Mouse (Mus musculus) neural tube, embryonic 14.5 days (tissue): ENCODE results near the gene Trim17. TPM values are rescaled to one million over a fixed set of nuclear protein-coding genes. Genes with fewer than 3 reads are reported as not detected.

Experiments
- ATAC-seq: fragments of 200-750 bp; cut with Nextera tagmentation; 2 replicates; pipeline ENCODE4 v1.8.0; 2017; ENCODE audit warnings: low read depth, mild to moderate bottlenecking, moderate TSS enrichment, moderate library complexity
- H3K27ac ChIP-seq: fragments of 300-500 bp; sonication (generic); 2 replicates; pipeline ENCODE4 v1.5.1; 2014; ENCODE audit warnings: low read depth, mild to moderate bottlenecking, control low read depth, low read length, moderate library complexity, mixed read lengths
- H3K27me3 ChIP-seq: fragments of 300-500 bp; sonication (generic); 2 replicates; pipeline ENCODE4 v1.6.1; 2014; ENCODE audit warnings: low read length; ENCODE audit not compliant: control insufficient read depth, insufficient read depth
- H3K36me3 ChIP-seq: fragments of 300-500 bp; sonication (generic); 2 replicates; pipeline ENCODE4 v1.6.1; 2014; ENCODE audit warnings: low read length, mixed read lengths; ENCODE audit not compliant: control insufficient read depth, insufficient read depth
- H3K4me1 ChIP-seq: fragments of 300-500 bp; sonication (generic); 2 replicates; pipeline ENCODE4 v1.6.1; 2014; ENCODE audit warnings: low read length; ENCODE audit not compliant: control insufficient read depth, insufficient read depth
- H3K4me2 ChIP-seq: fragments of 300-500 bp; sonication (generic); 2 replicates; pipeline ENCODE4 v1.6.1; 2014; ENCODE audit warnings: mild to moderate bottlenecking, low read depth, low read length, control low read depth
- H3K4me3 ChIP-seq: fragments of 300-500 bp; sonication (generic); 2 replicates; pipeline ENCODE4 v1.5.1; 2014; ENCODE audit warnings: low read depth, low read length, control low read depth, mixed read lengths
- H3K9ac ChIP-seq: fragments of 300-500 bp; sonication (generic); replicated peaks from 2 replicates; pipeline ENCODE4 v1.6.1; 2014; ENCODE audit warnings: low read depth, mild to moderate bottlenecking, control low read depth, low read length, mixed read lengths
- H3K9me3 ChIP-seq: fragments of 300-500 bp; sonication (generic); 2 replicates; pipeline ENCODE4 v1.6.1; 2016; ENCODE audit warnings: low read length; ENCODE audit not compliant: control insufficient read depth
- WGBS: fragments of 180-500 bp; shearing (Covaris S2); extraction: QIAGEN DNeasy Blood & Tissue Kit; methylation state at CpG from one replicate; pipeline ENCODE4 v1.1.7; 2014; 5-methylcytosine and 5-hydroxymethylcytosine counted together
- polyA plus RNA-seq: library from polyadenylated mRNA; unstranded; fragments of >200 nt; fragmentation: Nextera tagmentation; extraction: Ambion mirVana; gene quantifications from 2 replicates; pipeline ENCODE4 v1.2.1, GENCODE M21; 2014

The Trim17 gene
- 0.80 and 1.5 TPM in 2 replicates for polyA plus RNA-seq

- WGBS, result under 1% methylated on average over 49 of the region's 49 CpGs
- peak within 1 kb of the TSS; percentile 96 for H3K9ac ChIP-seq
- no peaks in the 10 kb centered on the region for H3K36me3 ChIP-seq
- H3K4me2 ChIP-seq, result peak within 1 kb of the TSS; percentile 84
- H3K4me1 ChIP-seq, result peaks cover 38% of the 10 kb centered on the region
- peak within 1 kb of the TSS; percentile 100 for H3K27ac ChIP-seq
- H3K9me3 ChIP-seq, result no peaks in the 10 kb centered on the region
- H3K27me3 ChIP-seq, result no peaks in the 10 kb centered on the region
- ATAC-seq, result peak; percentile 90
- H3K4me3 ChIP-seq, result peak within 1 kb of the TSS; percentile 83
These were observed at the start of gene Trim17, which contains the start of gene Hist3h2a for GRCm38 (mm10) chr11:58954420-58955142. Trim17 (plus strand) TSS chr11:58954685. Hist3h2a (plus strand) TSS chr11:58954685.

GRCm38 (mm10) chr11:58904838-58905237 is 49.6 kb upstream of the Trim17 start:
- H3K4me2 ChIP-seq, result no peak overlapping the region; the same call in 1 of the 2 replicates
- no peak for ATAC-seq
- no peaks in the 10 kb centered on the region for H3K27me3 ChIP-seq
- H3K9ac ChIP-seq, result no peak overlapping the region
- H3K27ac ChIP-seq, result no peak overlapping the region
- H3K4me3 ChIP-seq, result no peak overlapping the region
- 50% methylated on average over 6 of the region's 6 CpGs for WGBS
- peaks cover 6% of the 10 kb centered on the region; the same call in 1 of the 2 replicates for H3K4me1 ChIP-seq
- H3K9me3 ChIP-seq, result no peaks in the 10 kb centered on the region
- H3K36me3 ChIP-seq, result peaks cover 9% of the 10 kb centered on the region

- Histone ChIP-seq H3K27me3 (no peaks in the 10 kb centered on the region), H3K36me3 (no peaks in the 10 kb centered on the region), H3K9ac (no peak overlapping the region), H3K27ac (no peak overlapping the region), H3K9me3 (no peaks in the 10 kb centered on the region), H3K4me1 (no peaks in the 10 kb centered on the region), H3K4me3 (no peak overlapping the region), H3K4me2 (no peak overlapping the region; the same call in 1 of the 2 replicates)
- ATAC-seq, result no peak
- WGBS, result 68% methylated on average over 1 of the region's 1 CpGs
These were observed 40.7 kb upstream of the Trim17 start for GRCm38 (mm10) chr11:58913776-58914175.

GRCm38 (mm10) chr11:58914461-58915028 is 39.9 kb upstream of the Trim17 start:
- no peaks in the 10 kb centered on the region for H3K27me3 ChIP-seq
- peak overlapping the region; percentile 42; the same call in 1 of the 2 replicates for H3K9ac ChIP-seq
- ATAC-seq, result no peak; the same call in 1 of the 2 replicates
- no peaks in the 10 kb centered on the region for H3K9me3 ChIP-seq
- no peaks in the 10 kb centered on the region for H3K36me3 ChIP-seq
- H3K27ac ChIP-seq, result no peak overlapping the region
- peak overlapping the region; percentile 17; the same call in 1 of the 2 replicates for H3K4me3 ChIP-seq
- no peaks in the 10 kb centered on the region for H3K4me1 ChIP-seq
- H3K4me2 ChIP-seq, result peak overlapping the region; percentile 49
- 23% methylated on average over 17 of the region's 17 CpGs for WGBS

- Histone ChIP-seq H3K4me3 (no peak overlapping the region), H3K27ac (no peak overlapping the region), H3K36me3 (no peaks in the 10 kb centered on the region), H3K4me1 (no peaks in the 10 kb centered on the region), H3K4me2 (no peak overlapping the region), H3K27me3 (no peaks in the 10 kb centered on the region), H3K9me3 (no peaks in the 10 kb centered on the region), H3K9ac (no peak overlapping the region)
- 50% methylated on average over 14 of the region's 14 CpGs for WGBS
- ATAC-seq, result no peak
These were observed 37.4 kb upstream of the Trim17 start for GRCm38 (mm10) chr11:58916879-58917744.

GRCm38 (mm10) chr11:58917745-58918366 is 36.6 kb upstream of the Trim17 start, which contains the start of gene Btnl10:
Btnl10 (plus strand) TSS chr11:58917908.
- 89% methylated on average over 12 of the region's 12 CpGs for WGBS
- Histone ChIP-seq H3K27me3 (no peaks in the 10 kb centered on the region), H3K4me3 (no peak within 1 kb of the TSS), H3K9ac (no peak within 1 kb of the TSS), H3K4me2 (no peak within 1 kb of the TSS), H3K27ac (no peak within 1 kb of the TSS), H3K9me3 (no peaks in the 10 kb centered on the region), H3K36me3 (no peaks in the 10 kb centered on the region), H3K4me1 (no peaks in the 10 kb centered on the region)
- ATAC-seq, result no peak

- Histone ChIP-seq H3K36me3 (no peaks in the 10 kb centered on the region), H3K4me2 (no peak overlapping the region), H3K4me1 (no peaks in the 10 kb centered on the region), H3K9me3 (no peaks in the 10 kb centered on the region), H3K27ac (no peak overlapping the region), H3K27me3 (no peaks in the 10 kb centered on the region), H3K4me3 (no peak overlapping the region), H3K9ac (no peak overlapping the region)
- no peak for ATAC-seq
- WGBS, result 79% methylated on average over 5 of the region's 5 CpGs
These were observed 35.7 kb upstream of the Trim17 start for GRCm38 (mm10) chr11:58918759-58919158.

- Histone ChIP-seq H3K4me3 (no peak overlapping the region), H3K27me3 (no peaks in the 10 kb centered on the region), H3K4me2 (no peak overlapping the region), H3K9ac (no peak overlapping the region), H3K36me3 (no peaks in the 10 kb centered on the region), H3K4me1 (no peaks in the 10 kb centered on the region), H3K9me3 (no peaks in the 10 kb centered on the region), H3K27ac (no peak overlapping the region)
- no peak for ATAC-seq
- 85% methylated on average over 9 of the region's 9 CpGs for WGBS
These were observed 32.1 kb upstream of the Trim17 start for GRCm38 (mm10) chr11:58922420-58922819.
